Mouse (Mus musculus): ENCODE results near the gene Cadps. TPM values are rescaled to one million over a fixed set of nuclear protein-coding genes. Genes with fewer than 3 reads are reported as not detected.

The Cadps gene
- polyA plus RNA-seq, 1 experiment from 2014 or later = 2.3 TPM

GRCm38 (mm10) chr14:12529961-12530542, 292.8 kb downstream of the Cadps start:
- Histone ChIP-seq H3K9me3 (replicated peaks; ENCODE audit: control insufficient read depth, low read length) (no peaks in the 10 kb centered on the region), H3K27ac (ENCODE audit: low read length) (no peak overlapping the region), H3K9ac (ENCODE audit: low read length) (no peak overlapping the region), H3K4me2 (ENCODE audit: low read depth, low read length) (peak overlapping the region; percentile 16; the same call in 1 of the 2 replicates), H3K4me3 (replicated peaks; ENCODE audit: low read length) (no peak overlapping the region), H3K4me1 (ENCODE audit: control insufficient read depth, insufficient read depth, low read length) (no peaks in the 10 kb centered on the region), H3K36me3 (ENCODE audit: control insufficient read depth, insufficient read depth, low read length) (no peaks in the 10 kb centered on the region), H3K27me3 (ENCODE audit: control insufficient read depth, insufficient read depth, low read length) (no peaks in the 10 kb centered on the region)
- WGBS = 14% methylated on average over 11 of the region's 11 CpGs
- ATAC-seq (ENCODE audit: insufficient read depth, low FRiP score) = 0 out of 2 replicates have a peak, but pooled peaks have one; percentile 50

GRCm38 (mm10) chr14:12527296-12527695, 295.6 kb downstream of the Cadps start:
- ATAC-seq (ENCODE audit: insufficient read depth, low FRiP score) = no peak
- 75% methylated on average over 5 of the region's 5 CpGs for WGBS
- H3K9ac ChIP-seq (ENCODE audit: low read length) = no peak overlapping the region
- no peaks in the 10 kb centered on the region for H3K4me1 ChIP-seq (ENCODE audit: control insufficient read depth, insufficient read depth, low read length)
- H3K27ac ChIP-seq (ENCODE audit: low read length) = no peak overlapping the region
- H3K9me3 ChIP-seq (replicated peaks; ENCODE audit: control insufficient read depth, low read length) = no peaks in the 10 kb centered on the region
- no peak overlapping the region for H3K4me3 ChIP-seq (replicated peaks; ENCODE audit: low read length)
- no peaks in the 10 kb centered on the region for H3K36me3 ChIP-seq (ENCODE audit: control insufficient read depth, insufficient read depth, low read length)
- no peak overlapping the region for H3K4me2 ChIP-seq (ENCODE audit: low read depth, low read length)
- no peaks in the 10 kb centered on the region for H3K27me3 ChIP-seq (ENCODE audit: control insufficient read depth, insufficient read depth, low read length)

GRCm38 (mm10) chr14:12507018-12507417, 315.9 kb downstream of the Cadps start:
- 89% methylated on average over 7 of the region's 7 CpGs for WGBS
- Histone ChIP-seq H3K9me3 (replicated peaks; ENCODE audit: control insufficient read depth, low read length) (no peaks in the 10 kb centered on the region), H3K9ac (ENCODE audit: low read length) (no peak overlapping the region), H3K27ac (ENCODE audit: low read length) (no peak overlapping the region), H3K4me2 (ENCODE audit: low read depth, low read length) (no peak overlapping the region), H3K4me3 (replicated peaks; ENCODE audit: low read length) (no peak overlapping the region), H3K27me3 (ENCODE audit: control insufficient read depth, insufficient read depth, low read length) (no peaks in the 10 kb centered on the region), H3K36me3 (ENCODE audit: control insufficient read depth, insufficient read depth, low read length) (no peaks in the 10 kb centered on the region), H3K4me1 (ENCODE audit: control insufficient read depth, insufficient read depth, low read length) (no peaks in the 10 kb centered on the region)
- no peak for ATAC-seq (ENCODE audit: insufficient read depth, low FRiP score)

- no peak overlapping the region for H3K9ac ChIP-seq (ENCODE audit: low read length)
- H3K27ac ChIP-seq (ENCODE audit: low read length) = no peak overlapping the region
- H3K4me2 ChIP-seq (ENCODE audit: low read depth, low read length) = no peak overlapping the region
- ATAC-seq (ENCODE audit: insufficient read depth, low FRiP score) = no peak
- 79% methylated on average over 12 of the region's 12 CpGs for WGBS
- no peak overlapping the region for H3K4me3 ChIP-seq (replicated peaks; ENCODE audit: low read length)
- no peaks in the 10 kb centered on the region for H3K36me3 ChIP-seq (ENCODE audit: control insufficient read depth, insufficient read depth, low read length)
- H3K4me1 ChIP-seq (ENCODE audit: control insufficient read depth, insufficient read depth, low read length) = no peaks in the 10 kb centered on the region
- H3K27me3 ChIP-seq (ENCODE audit: control insufficient read depth, insufficient read depth, low read length) = no peaks in the 10 kb centered on the region
- H3K9me3 ChIP-seq (replicated peaks; ENCODE audit: control insufficient read depth, low read length) = no peaks in the 10 kb centered on the region
Observed at GRCm38 (mm10) chr14:12504191-12504947, 318.5 kb downstream of the Cadps start.

GRCm38 (mm10) chr14:12462206-12462605, 360.7 kb downstream of the Cadps start:
- H3K4me3 ChIP-seq (replicated peaks; ENCODE audit: low read length) = no peak overlapping the region
- H3K27ac ChIP-seq (ENCODE audit: low read length) = no peak overlapping the region
- no peaks in the 10 kb centered on the region for H3K27me3 ChIP-seq (ENCODE audit: control insufficient read depth, insufficient read depth, low read length)
- H3K36me3 ChIP-seq (ENCODE audit: control insufficient read depth, insufficient read depth, low read length) = no peaks in the 10 kb centered on the region
- no peak for ATAC-seq (ENCODE audit: insufficient read depth, low FRiP score)
- H3K4me2 ChIP-seq (ENCODE audit: low read depth, low read length) = no peak overlapping the region
- 83% methylated on average over 4 of the region's 4 CpGs for WGBS
- no peak overlapping the region for H3K9ac ChIP-seq (ENCODE audit: low read length)
- no peaks in the 10 kb centered on the region for H3K4me1 ChIP-seq (ENCODE audit: control insufficient read depth, insufficient read depth, low read length)
- H3K9me3 ChIP-seq (replicated peaks; ENCODE audit: control insufficient read depth, low read length) = no peaks in the 10 kb centered on the region

- no peak for ATAC-seq (ENCODE audit: insufficient read depth, low FRiP score)
Observed at GRCm38 (mm10) chr14:12459700-12460099, 363.2 kb downstream of the Cadps start.

GRCm38 (mm10) chr14:12455064-12455591, 367.8 kb downstream of the Cadps start:
- Histone ChIP-seq H3K27ac (ENCODE audit: low read length) (no peak overlapping the region), H3K9me3 (replicated peaks; ENCODE audit: control insufficient read depth, low read length) (no peaks in the 10 kb centered on the region), H3K27me3 (ENCODE audit: control insufficient read depth, insufficient read depth, low read length) (no peaks in the 10 kb centered on the region), H3K4me2 (ENCODE audit: low read depth, low read length) (no peak overlapping the region), H3K36me3 (ENCODE audit: control insufficient read depth, insufficient read depth, low read length) (no peaks in the 10 kb centered on the region), H3K9ac (ENCODE audit: low read length) (no peak overlapping the region), H3K4me1 (ENCODE audit: control insufficient read depth, insufficient read depth, low read length) (no peaks in the 10 kb centered on the region), H3K4me3 (replicated peaks; ENCODE audit: low read length) (no peak overlapping the region)
- ATAC-seq (ENCODE audit: insufficient read depth, low FRiP score) = no peak
- WGBS = 69% methylated on average over 8 of the region's 8 CpGs

More at GRCm38 (mm10) chr14:12459700-12460099, 363.2 kb downstream of the Cadps start:
- Histone ChIP-seq H3K36me3 (ENCODE audit: control insufficient read depth, insufficient read depth, low read length) (no peaks in the 10 kb centered on the region), H3K4me3 (replicated peaks; ENCODE audit: low read length) (no peak overlapping the region), H3K27ac (ENCODE audit: low read length) (no peak overlapping the region), H3K4me1 (ENCODE audit: control insufficient read depth, insufficient read depth, low read length) (no peaks in the 10 kb centered on the region), H3K9ac (ENCODE audit: low read length) (no peak overlapping the region), H3K4me2 (ENCODE audit: low read depth, low read length) (no peak overlapping the region), H3K9me3 (replicated peaks; ENCODE audit: control insufficient read depth, low read length) (no peaks in the 10 kb centered on the region), H3K27me3 (ENCODE audit: control insufficient read depth, insufficient read depth, low read length) (no peaks in the 10 kb centered on the region)
- WGBS = 56% methylated on average over 7 of the region's 7 CpGs

- Histone ChIP-seq H3K4me1 (ENCODE audit: control insufficient read depth, insufficient read depth, low read length) (no peaks in the 10 kb centered on the region), H3K4me2 (ENCODE audit: low read depth, low read length) (no peak overlapping the region), H3K36me3 (ENCODE audit: control insufficient read depth, insufficient read depth, low read length) (no peaks in the 10 kb centered on the region), H3K27me3 (ENCODE audit: control insufficient read depth, insufficient read depth, low read length) (no peaks in the 10 kb centered on the region), H3K9ac (ENCODE audit: low read length) (no peak overlapping the region), H3K4me3 (replicated peaks; ENCODE audit: low read length) (no peak overlapping the region), H3K27ac (ENCODE audit: low read length) (no peak overlapping the region), H3K9me3 (replicated peaks; ENCODE audit: control insufficient read depth, low read length) (no peaks in the 10 kb centered on the region)
- ATAC-seq (ENCODE audit: insufficient read depth, low FRiP score) = no peak
- 68% methylated on average over 3 of the region's 3 CpGs for WGBS
Observed at GRCm38 (mm10) chr14:12450807-12451206, 372.1 kb downstream of the Cadps start.

GRCm38 (mm10) chr14:12448883-12449282, 374.0 kb downstream of the Cadps start:
- Histone ChIP-seq H3K27ac (ENCODE audit: low read length) (no peak overlapping the region), H3K4me2 (ENCODE audit: low read depth, low read length) (no peak overlapping the region), H3K4me3 (replicated peaks; ENCODE audit: low read length) (no peak overlapping the region), H3K27me3 (ENCODE audit: control insufficient read depth, insufficient read depth, low read length) (no peaks in the 10 kb centered on the region), H3K9ac (ENCODE audit: low read length) (no peak overlapping the region), H3K36me3 (ENCODE audit: control insufficient read depth, insufficient read depth, low read length) (no peaks in the 10 kb centered on the region), H3K4me1 (ENCODE audit: control insufficient read depth, insufficient read depth, low read length) (no peaks in the 10 kb centered on the region), H3K9me3 (replicated peaks; ENCODE audit: control insufficient read depth, low read length) (no peaks in the 10 kb centered on the region)
- ATAC-seq (ENCODE audit: insufficient read depth, low FRiP score) = no peak
- WGBS = 93% methylated on average over 6 of the region's 6 CpGs
